Mouse (Mus musculus): ENCODE results near the gene AC140267.1.
A peak's percentile ranks its signal among the peaks of the same experiment; 100 is the strongest.

GRCm38 (mm10) chr15:80219211-80219610 lies 16.4 kb upstream of the AC140267.1 start:
- TF ChIP-seq EP300 (IDR thresholded peaks at IDR 0.05) (peak; percentile 52), CTCF (IDR thresholded peaks at IDR 0.05) (no peak)

Data from lung, postnatal 0 days (tissue).